Mouse (Mus musculus) monocyte, adult 2 months (primary cell): ENCODE measurements around the gene Arhgap30.

Experiments
- DNase-seq, 2 experiments: peaks; one replicate each; pipeline ENCODE4 v3.0.0; 2022; ENCODE audit warnings: low spot score in 2 of 2, low read depth in 1 of 2

Arhgap30 gene

DNA sequence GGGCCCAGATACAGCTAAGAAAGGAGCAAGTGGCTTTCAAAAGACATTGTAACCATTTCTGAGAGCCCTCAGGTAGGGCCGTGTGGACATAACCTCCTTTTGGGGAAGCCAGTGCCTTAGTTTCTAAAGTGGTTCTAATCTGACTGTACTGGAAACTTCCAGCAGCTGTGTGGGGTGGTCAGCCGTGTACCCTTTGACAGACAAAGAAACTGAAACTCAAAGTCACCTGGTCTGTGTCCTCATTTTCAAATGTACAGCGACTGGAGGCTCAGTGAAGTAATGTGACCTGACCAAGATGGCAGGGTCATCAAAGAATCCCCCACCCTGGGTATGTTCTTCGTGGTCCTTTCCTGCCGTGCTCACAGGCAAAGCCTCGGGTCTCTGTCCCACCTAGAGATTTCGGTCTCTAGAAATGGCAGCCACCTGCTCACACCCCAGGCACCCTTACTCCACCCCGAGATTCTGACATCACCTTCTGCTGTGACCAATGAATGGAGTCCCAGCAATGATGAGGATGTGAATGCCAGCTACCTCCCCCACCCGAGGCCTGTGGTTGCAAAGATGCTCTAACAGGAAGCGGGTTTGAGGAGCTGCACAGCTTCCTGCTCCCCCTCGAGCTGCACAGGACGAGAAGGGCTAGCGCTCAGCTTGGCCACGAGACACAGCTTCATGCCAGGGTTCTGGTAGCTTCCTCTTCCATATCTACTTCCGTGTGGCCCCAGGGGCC is at the start of gene Arhgap30:
Gene Arhgap30 (plus strand): TSS at position 579 of the 727 bp plus-strand sequence.
- DNase-seq = peak; percentile 88 to 91

DNA sequence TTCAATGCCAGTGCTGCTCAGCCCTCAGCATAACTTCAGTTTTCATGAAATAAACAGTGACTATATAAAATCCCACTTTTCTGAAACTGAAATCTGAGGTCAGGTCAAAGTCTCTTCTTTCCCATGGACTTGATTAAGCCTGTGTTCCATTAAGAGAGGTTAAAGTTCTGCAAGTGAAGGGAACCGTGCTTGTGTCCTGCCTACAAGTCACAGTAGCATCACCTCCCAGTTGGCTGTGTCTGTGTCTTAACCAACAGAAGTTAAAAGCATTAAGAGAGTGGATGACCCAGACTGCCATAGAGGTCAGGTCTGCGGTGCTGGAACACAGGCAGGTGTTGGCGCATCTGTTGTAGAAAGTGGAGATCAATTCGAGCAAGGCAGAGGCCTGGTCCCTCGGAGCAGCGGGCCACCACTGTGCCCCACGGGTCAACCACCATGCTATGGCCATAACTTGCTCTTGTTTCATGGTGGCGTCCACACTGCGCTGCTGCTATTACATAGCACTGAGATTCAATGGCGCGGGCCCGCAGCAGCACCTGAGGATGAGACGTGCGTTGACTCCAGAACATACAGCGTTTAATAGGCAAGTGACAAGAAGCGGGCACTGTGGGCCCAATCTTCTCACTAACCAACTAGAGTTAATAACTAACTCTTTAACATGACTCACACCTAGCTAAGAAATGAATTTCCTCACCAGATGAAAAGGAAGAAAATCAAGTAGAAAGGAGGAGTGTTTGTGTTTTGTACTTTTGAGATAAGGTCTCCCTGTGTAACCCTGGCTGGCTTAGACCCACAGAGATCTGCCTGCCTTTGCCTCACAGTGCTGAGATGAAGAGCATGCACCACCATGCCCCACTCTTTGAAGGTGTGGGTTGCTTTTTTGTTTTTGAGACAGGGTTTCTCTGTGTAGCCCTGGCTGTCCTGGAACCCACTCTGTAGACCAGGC is 46.2 kb upstream of the Arhgap30 start:
- DNase-seq = no peak

DNA sequence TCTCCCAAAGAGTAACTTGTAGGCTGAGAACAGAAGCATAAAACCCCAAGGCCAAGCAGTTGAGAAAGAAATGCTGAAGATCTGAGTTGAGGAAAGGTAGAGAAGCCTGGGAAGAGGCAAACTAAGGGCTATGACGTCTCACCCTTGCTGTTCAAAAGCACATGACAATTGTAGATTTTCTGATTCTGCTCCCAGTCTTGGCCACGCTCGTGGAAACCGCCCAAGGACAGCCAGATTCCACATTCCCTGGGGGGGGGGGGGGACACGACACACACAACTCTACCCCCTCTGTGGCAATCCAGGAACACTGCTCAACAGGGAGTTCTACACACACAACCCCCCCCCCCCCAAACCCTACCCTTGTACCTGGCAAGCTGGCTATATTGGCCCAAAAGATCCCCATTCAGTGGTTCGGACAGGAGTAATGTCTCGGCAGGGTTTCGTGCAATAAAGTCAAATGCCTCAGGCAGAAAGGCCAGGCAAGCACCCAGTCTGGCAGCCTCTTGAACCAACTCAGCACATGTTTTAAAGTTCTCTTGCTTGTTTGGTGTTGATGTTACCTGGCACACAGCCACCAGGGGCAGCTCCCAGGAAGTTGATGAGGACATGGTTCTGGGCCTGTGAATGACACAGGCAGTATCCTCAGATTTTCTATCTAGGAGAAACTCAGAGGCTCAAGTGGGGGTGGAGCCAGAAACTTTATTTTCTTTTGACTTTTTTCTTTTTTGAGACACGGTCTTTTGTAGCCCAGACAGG is 44.7 kb upstream of the Arhgap30 start:
- DNase-seq = no peak

DNA sequence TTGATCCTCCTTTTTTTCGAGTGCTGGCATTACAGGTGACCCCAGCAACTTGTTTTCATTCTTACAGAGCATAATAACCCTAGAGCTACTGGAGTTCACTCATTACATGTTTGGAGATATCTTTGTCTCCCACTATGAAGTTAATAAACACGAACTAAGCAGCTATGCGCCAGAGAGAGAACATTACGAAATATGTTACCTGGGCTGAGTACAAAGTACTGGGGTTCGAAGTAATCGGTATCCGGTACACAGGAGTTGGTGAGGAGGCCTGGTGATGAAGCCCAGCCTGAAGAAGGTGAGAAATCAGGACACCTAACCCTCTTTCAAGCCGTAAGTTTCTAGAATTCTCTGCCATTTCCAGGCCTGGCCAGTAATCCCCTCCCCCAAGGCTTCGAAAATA is 44.0 kb upstream of the Arhgap30 start:
- DNase-seq = no peak

DNA sequence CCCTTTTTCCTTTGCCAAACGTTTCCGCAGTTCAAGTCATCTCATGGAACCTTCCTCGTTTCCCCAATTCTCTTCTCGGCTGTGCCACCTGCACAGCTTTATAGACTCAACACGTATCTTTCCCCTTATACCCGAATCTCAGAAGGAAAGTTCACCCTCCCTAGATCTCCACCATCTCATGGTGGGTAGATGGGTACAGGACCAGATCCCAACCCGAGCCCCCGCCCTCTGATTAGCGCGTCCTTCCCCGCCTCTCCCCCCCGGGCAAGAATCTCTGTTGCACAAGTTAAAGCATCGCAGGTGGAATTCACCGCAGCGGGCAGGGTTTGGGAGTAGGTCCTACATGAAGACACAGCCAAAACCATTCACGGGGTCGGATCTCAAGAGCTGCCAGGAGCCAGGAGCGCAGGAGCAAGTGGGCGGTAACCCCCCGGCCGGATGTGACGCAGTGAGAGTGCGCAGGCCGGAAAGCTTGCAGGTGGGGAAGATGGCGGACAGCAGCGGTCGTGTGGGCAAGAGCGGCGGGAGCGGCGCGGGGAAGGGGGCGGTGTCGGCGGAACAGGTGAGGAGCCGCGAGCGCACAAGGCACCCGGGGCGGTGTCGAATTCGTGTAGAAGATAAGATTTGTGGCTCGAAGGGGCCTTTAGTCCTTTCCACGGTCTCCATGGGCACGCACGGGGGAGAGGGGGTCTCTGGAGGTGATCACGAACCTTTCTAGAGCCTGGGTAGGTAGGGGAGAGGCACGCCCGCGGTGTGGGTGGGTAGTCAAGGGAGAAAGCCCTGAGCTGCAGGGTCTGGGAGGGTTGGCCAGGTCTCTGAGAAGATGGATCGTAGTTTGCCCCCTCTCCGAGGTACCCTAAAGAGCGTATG is 43.3 kb upstream of the Arhgap30 start, which contains the start of the genes Nit1 and Pfdn2:
Gene Nit1 (minus strand): TSS at position 422 of the 870 bp plus-strand sequence.
Gene Pfdn2 (plus strand): TSS at position 446 of the 870 bp plus-strand sequence.
- peak; percentile 66 to 80 for DNase-seq

DNA sequence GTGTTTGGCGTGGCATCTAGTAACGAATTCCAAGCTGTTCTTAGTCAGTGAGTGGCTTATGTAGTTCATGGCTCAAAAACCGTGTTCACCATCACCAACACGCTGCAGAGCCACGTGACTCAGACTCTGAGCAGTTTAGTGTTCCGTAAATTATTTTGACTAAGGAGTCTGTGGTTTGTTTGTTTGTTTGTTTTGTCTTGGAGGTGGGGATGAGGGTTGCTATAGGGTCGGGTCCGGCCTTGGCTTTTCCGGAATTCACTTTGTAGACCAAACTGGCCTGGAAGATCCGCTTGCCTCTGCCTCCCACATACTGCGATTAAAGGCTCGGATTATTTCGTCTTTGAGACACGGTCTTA is 42.7 kb upstream of the Arhgap30 start:
- DNase-seq = no peak

DNA sequence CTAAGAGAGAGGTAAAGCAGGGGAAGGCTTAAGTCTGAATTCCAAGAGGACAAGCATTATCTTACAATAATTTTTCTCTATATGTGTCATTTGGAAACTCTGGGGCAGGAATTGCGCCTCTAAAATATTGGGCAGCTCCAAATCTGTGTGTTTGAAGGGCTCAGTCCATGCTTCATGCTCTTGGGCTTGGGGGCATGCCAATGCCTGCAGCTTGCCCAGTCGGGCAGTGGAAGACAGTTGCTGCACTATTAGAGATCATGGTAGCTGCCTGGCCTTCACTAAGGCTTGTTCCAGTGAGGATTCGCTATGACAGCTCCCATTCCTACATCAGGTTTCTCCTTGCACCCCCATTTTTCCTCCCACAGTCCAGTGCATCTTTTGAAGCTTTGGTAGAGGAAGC is 40.1 kb upstream of the Arhgap30 start:
- DNase-seq = no peak

DNA sequence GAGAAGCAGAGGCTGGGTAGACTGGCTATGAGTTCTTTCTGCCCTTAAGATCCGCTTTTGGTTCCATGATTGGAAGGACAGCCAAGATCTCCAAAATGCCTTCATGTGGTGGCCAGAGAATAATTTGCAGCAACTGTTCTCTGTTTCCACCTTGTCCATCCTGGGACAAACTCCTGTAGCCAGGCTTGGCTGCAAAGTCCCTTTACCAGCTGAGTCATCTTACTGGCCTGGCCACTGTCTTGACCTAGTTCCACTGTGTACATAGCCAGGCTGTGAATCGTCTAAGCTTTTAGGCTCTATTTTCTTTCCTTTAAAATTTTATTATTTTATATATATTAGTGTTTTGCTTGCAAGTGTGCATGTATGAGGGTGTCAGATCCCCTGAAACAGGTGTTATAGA is 39.5 kb upstream of the Arhgap30 start:
- DNase-seq = no peak

DNA sequence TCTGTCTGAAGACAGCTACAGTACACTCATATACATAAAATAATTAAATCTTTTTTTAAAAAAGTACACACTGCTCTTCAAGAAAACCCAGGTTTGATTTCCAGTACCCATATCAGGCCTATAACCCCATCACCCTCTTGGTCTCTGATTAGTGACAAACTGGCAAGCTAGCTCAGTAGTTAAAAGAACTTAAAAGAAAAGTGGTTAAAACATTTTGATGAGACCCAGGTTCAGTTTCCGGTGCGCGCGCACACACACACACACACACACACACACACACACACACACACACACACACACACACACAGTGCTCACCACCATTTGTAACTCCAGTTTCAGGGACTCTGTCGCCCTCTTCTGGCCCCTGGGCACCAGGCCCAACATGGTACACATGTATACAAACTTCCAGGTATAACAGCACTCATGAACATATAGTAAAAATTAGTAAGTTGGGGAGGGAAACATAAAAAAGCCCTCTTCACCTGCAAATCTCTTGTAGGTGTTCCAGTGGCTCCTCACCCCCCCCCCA is 32.9 kb upstream of the Arhgap30 start:
- DNase-seq = no peak

DNA sequence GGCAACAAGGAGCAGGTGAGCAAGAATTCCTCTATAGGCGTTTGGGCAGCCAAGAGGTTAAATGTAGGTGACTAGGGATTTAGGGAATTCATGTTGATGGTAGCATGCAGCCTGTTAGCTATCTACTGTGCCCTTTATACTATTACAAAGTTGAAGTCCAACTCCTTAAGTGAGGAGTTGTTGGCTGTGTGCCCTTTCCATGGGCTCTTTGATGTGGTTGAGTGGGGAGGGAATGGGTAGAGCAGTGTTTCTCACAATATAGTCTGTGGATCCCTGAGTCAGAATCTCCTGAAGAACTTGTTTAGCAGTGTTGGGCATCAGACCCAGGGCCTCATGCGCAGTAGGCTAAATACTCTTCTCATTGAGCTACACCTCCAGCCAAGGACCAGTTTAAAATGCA is 31.9 kb upstream of the Arhgap30 start:
- DNase-seq = no peak

DNA sequence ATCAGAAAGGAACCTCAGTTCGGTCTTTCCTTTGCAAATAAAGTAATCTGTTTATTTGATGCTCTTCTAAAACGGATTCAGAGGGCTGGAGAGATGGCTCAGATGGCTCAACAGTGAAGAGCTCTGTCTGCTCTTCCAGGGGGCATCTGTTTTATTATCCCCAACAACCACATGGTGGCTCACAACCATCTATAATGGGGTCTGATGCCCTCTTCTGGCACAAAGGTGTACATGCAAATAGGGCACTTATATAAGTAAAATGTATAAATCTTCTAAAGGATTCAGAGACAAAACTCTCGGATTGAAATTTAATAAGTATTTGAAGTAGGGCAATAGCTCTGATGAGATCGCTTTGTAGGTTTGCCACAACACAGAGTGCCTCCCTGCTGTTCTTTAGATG is 30.3 kb upstream of the Arhgap30 start:
- DNase-seq = peak in 1 of 2 experiments; percentile 23

DNA sequence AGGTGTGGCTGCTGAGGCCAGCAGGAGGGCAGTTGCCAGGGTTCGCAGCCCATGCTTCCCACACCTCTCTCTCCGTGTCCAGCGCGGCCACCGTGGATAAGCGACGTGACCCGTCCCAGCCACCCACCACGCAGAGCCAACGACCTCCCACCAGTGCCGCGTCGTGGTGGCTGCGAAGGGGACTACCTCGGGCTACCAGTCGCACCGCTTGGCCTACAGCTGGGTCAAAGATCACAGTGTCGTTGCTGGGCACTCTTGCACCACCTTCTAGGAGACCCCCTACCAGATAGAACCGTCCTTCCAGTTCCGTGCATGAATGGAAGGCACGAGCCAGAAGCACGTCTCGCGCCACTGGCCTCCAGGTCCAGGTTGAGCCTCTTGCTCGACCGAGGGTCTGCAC is 28.5 kb upstream of the Arhgap30 start:
- DNase-seq = no peak

DNA sequence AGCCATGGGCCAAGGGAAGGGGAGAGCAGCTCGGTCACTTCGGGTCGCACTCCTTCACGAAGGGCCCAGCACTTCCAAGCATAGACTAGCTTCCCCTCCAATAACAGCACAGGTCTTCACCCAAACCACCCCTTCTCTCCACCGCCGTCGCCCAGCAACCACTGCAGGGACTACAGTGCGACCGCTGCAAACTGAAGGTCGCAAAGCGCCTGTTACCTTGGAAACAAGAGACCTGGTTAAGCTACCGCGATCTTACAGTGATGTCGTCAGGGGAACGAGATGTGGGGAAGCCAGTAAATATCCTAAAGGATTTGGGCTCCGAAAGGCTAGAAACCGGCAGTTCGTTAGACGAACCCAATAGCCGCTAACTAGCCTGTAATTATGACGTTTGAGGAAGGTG is 28.1 kb upstream of the Arhgap30 start, which contains the start of gene Klhdc9:
Gene Klhdc9 (minus strand): TSS at position 143 of the 400 bp plus-strand sequence.
- DNase-seq = peak; percentile 65 to 68

DNA sequence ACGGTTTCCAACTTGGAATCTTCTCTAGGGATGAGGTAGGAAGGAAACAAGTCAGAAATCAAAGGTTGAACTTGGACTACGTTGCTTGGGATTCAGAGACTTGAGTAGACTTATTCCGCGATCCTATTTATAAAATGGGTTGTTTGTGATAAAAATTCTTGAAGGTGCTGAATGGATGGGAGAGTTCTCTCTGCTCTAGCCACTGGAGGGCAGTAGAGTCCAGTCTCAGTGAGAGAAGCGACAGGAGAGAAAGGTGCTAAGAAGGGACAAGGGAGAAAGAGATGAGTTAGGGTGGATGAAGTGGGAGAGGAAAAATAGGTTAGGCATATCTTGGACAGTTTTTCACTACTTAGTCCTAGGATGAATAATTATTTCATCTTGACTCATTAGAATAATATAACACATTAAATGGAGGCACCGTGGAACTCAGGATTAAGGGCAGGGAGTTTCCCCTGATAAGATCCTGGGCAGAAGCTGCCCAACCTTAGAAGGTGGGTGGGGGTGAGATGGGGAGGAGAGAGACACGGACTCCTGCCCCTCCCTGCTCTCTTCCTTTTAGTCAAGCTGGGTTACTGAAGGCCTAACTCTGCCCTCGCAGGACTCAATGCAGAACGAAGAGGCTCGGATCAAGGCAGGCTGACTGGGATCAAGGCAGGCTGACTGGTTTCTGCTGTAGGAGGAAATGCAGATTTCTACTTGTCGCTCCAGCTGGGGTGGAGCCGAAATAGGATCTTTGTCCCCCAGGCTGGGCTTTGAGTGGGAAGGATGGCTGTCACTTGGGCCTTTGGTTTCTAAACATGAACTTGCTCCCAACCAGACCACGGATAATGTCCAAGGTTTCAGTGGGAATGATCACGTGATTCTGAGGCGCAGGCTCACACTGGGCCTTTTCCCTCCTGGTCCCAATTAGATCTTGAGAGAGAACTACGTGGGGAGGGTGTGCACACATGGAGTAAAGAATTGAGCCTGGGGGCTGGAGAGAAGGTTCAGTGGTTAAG is 27.3 kb upstream of the Arhgap30 start:
- DNase-seq = peak in 1 of 2 experiments; percentile 30

DNA sequence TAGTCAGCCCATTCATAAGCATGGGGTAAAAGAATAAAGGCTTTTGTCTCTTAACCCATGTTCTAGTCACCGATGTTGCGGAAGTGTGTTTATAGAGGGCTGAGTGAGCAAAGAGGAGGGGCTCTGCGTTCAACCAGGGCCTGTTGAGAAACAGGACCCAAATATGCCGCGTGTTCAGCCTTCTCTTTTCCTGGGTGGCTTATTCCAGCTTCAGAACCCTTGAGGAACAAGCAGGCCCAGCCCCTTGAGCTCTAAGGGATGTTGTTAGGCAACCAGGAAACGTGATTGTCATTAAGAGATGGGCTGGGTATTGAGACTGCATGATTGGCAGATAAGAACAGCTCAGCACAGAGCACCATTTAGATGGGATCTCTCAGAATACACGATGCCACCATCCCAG is 22.8 kb upstream of the Arhgap30 start:
- no peak for DNase-seq

DNA sequence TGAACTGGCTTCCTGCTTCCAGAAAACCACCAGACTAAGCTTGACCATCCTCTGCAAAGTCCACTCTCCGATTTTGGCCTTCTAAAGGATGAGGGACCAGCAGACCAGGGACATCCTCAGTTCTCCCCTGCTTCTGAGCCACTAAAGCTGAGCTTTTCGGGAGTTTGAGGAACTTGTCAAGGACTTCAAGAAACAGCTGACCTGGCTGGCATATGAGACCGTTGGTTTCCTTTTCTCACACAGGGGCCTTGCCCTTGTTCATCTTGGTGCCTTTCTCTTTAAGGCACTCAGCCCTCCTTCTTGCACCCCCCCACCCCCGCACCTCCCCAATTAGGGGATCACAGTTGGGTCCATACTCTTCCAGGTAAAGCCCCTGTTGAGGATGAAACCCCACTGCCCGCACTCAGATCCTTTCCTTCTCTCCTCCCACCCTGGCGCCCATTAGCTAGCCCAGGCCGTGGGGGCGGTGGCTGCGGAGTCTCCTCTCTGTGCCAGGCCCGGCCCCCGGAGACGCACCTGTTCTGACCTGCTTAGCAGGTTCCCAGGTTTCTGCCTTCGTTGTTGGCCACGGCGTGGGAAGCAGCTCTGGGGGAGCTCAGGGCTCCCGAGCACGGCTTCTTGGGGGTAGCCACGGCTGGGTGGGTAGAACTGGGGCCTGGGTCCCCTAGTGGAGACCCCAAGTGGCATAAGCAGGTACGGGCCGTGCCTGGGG is 18.8 kb upstream of the Arhgap30 start, which contains the start of gene Nectin4:
Gene Nectin4 (plus strand): TSS at position 255 of the 712 bp plus-strand sequence.
- no peak for DNase-seq

DNA sequence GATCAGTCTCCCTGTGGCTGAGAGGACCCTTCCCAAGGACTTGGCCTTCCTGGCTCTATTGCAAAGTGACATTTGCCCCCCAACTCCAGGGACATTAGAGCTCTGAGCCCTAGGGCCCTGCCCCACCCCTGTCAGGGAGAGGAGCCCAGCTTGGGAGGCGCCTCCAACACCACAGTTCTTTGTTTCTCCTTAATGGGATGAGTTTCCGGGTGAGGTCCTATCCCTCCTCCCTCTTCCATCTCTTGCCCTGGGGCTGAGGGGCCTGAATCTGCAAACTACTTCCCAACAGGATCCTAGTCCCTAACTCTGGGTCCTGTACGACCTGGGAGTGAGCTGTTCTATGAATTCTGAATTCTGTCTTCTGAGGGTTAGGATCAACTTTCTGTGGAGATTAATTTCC is 15.9 kb upstream of the Arhgap30 start:
- DNase-seq = no peak

DNA sequence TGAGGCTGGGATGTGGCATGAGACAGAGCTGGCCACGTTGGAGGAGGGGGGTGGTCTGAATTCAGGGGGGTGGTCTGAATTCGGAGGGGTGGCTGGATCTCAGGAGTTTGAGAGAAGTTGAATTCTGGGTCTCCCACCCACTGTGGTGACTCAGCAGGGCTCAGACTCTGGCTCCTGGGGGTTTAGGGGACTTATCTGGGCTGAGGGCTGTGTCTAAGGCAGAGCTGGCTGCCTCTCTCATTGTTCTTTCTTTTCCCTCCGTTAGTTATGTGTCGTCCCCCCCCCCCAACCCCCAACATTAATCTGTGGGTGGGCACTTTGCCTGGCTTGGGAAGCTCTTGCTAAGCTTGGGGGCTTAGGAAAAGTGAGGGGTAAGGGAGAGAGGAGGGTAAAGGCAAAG is 14.8 kb upstream of the Arhgap30 start:
- DNase-seq = no peak
